Mouse (Mus musculus) embryonic fibroblast, embryonic 13.5 days (primary cell): ENCODE measurements around the gene Ppp1r37.

Source experiments
- CTCF ChIP-seq: IDR thresholded peaks from 2 replicates; pipeline ENCODE4 v1.5.1; 2011; ENCODE audit warnings: mild to moderate bottlenecking, control low read depth, low read length, moderate library complexity, borderline replicate concordance; ENCODE audit not compliant: insufficient read depth
- POLR2A ChIP-seq: IDR thresholded peaks from 2 replicates; pipeline ENCODE4 v1.6.1; 2011; ENCODE audit warnings: low read depth, mild to moderate bottlenecking, control low read depth, low read length, moderate library complexity

GRCm38 (mm10) chr7:19525105-19525481, 37.8 kb downstream of the Ppp1r37 start:
- TF ChIP-seq CTCF, result no peak
- no peak for TF ChIP-seq POLR2A
